In genomic region chr3:146450371-146450841, GRCm38 (mm10) we compare ENCODE assay signal across 8 mouse cellular contexts. TPM values are rescaled to one million over a fixed set of nuclear protein-coding genes. Genes with fewer than 3 reads are reported as not detected.
DNase-seq lines count a peak whose midpoint lies in the region; ATAC-seq and TF ChIP-seq lines count a peak whose summit lies in the region.

No protein-coding gene starts in this region.

- peak overlapping the region; percentile 67 to 98 for H3K4me3 ChIP-seq in MEL (ENCODE audit: control insufficient read depth in 1 of 2, insufficient read depth in 1 of 2, low read depth in 2 of 2, low read length in 2 of 2)
- H3K4me3 ChIP-seq in cerebellum, adult 2 months (replicated peaks; ENCODE audit: insufficient read depth, low read depth, low read length), result peak overlapping the region; percentile 61
- H3K4me3 ChIP-seq in lung, embryonic 16.5 days (ENCODE audit: low read length), result peak overlapping the region; percentile 71

- peaks cover 0 to 8% of the 10 kb centered on the region in 2 experiments; a peak in 2 of 4 replicates for H3K36me3 ChIP-seq in MEL (ENCODE audit: control insufficient read depth in 1 of 2, insufficient read depth in 2 of 2, low read length in 2 of 2)
- no peaks in the 10 kb centered on the region for H3K36me3 ChIP-seq in lung, embryonic 16.5 days (ENCODE audit: control insufficient read depth, insufficient read depth, low read length)

- peaks cover 0 to 11% of the 10 kb centered on the region in 2 experiments; a peak in 3 of 4 replicates for H3K4me1 ChIP-seq in MEL (ENCODE audit: control insufficient read depth in 1 of 2, insufficient read depth in 2 of 2, low read length in 2 of 2)
- no peaks in the 10 kb centered on the region for H3K4me1 ChIP-seq in cerebellum, adult 2 months (ENCODE audit: control insufficient read depth, insufficient read depth, low read length)
- H3K4me1 ChIP-seq in lung, embryonic 16.5 days (replicated peaks; ENCODE audit: control insufficient read depth, insufficient read depth, low read length), result peaks cover 5% of the 10 kb centered on the region; the same call in 1 of the 2 replicates

- TF ChIP-seq CTCF in MEL (IDR thresholded peaks at IDR 0.05 in 2 of 3, conservative IDR thresholded peaks at IDR 0.05 in 1 of 3; ENCODE audit: control insufficient read depth in 1 of 3, insufficient read depth in 1 of 3, low read depth in 2 of 3, low read length in 3 of 3, poor library complexity in 1 of 3, severe bottlenecking in 1 of 3), result no peak
- TF ChIP-seq CTCF in cerebellum, adult 2 months (IDR thresholded peaks at IDR 0.05; ENCODE audit: borderline replicate concordance, insufficient read depth, low read depth, low read length), result no peak

- peak; percentile 95 for DNase-seq in MEL (ENCODE audit: low read depth, low spot score)
- DNase-seq in cerebellum, adult 2 months, result peak; percentile 86 to 87
- peak; percentile 91 for DNase-seq in forelimb bud, embryonic 11.5 days (ENCODE audit: low read depth, low spot score)
- peak; percentile 89 for DNase-seq in layer of hippocampus, adult 9-10 months (ENCODE audit: low spot score)
- peak; percentile 76 for DNase-seq in ovary, postnatal 10 days (ENCODE audit: low spot score)
- DNase-seq in thymus, postnatal 10 days (ENCODE audit: low spot score in 2 of 2), result peak; percentile 86 to 91

- H3K27me3 ChIP-seq in MEL (ENCODE audit: control insufficient read depth in 1 of 2, insufficient read depth in 2 of 2, low read length in 2 of 2), result no peaks in the 10 kb centered on the region
- no peaks in the 10 kb centered on the region for H3K27me3 ChIP-seq in cerebellum, adult 2 months (ENCODE audit: control insufficient read depth, insufficient read depth, low read length)
- no peaks in the 10 kb centered on the region for H3K27me3 ChIP-seq in lung, embryonic 16.5 days (ENCODE audit: control insufficient read depth, insufficient read depth, low read depth, low read length)

- peak; percentile 78 to 94 for TF ChIP-seq POLR2A in MEL (IDR thresholded peaks at IDR 0.05; ENCODE audit: control insufficient read depth in 1 of 2, insufficient read depth in 1 of 2, low read depth in 1 of 2, low read length in 2 of 2, poor library complexity in 1 of 2)
- peak; percentile 68 for TF ChIP-seq POLR2A in cerebellum, adult 2 months (IDR thresholded peaks at IDR 0.05; ENCODE audit: borderline replicate concordance, insufficient read depth, low read length)

- H3K4me2 ChIP-seq in lung, embryonic 16.5 days (ENCODE audit: low read depth, low read length), result peak overlapping the region; percentile 65

- peak overlapping the region; percentile 95 for H3K9ac ChIP-seq in MEL (ENCODE audit: control insufficient read depth, low read depth, low read length, poor library complexity, severe bottlenecking)
- peak overlapping the region; percentile 90 for H3K9ac ChIP-seq in lung, embryonic 16.5 days (ENCODE audit: low read length)

- H3K9me3 ChIP-seq in MEL (replicated peaks; ENCODE audit: insufficient read depth, low read length), result no peaks in the 10 kb centered on the region
- no peaks in the 10 kb centered on the region for H3K9me3 ChIP-seq in lung, embryonic 16.5 days (ENCODE audit: control insufficient read depth, low read length)

- no peaks in the 10 kb centered on the region for H3K79me2 ChIP-seq in MEL (ENCODE audit: control insufficient read depth, insufficient read depth, low read length, poor library complexity)

- peak overlapping the region; percentile 83 for H3K27ac ChIP-seq in MEL (ENCODE audit: control insufficient read depth, low read depth, low read length)
- H3K27ac ChIP-seq in cerebellum, adult 2 months (ENCODE audit: insufficient read depth, low read length), result no peak overlapping the region
- peak overlapping the region; percentile 95 for H3K27ac ChIP-seq in lung, embryonic 16.5 days (ENCODE audit: low read length)

- TF ChIP-seq EP300 in MEL (IDR thresholded peaks at IDR 0.05; ENCODE audit: low read depth in 1 of 2, low read length in 2 of 2), result peak; percentile 6 to 29; a peak in 1 of 4 replicates

- TF ChIP-seq RAD21 in MEL (IDR thresholded peaks at IDR 0.05; ENCODE audit: low read depth, low read length), result no peak

- under 1% methylated on average over 29 of the region's 29 CpGs for WGBS in cerebellum, adult 2 months
- under 1% methylated on average over 29 of the region's 29 CpGs for WGBS in lung, embryonic 16.5 days

- peak; percentile 97 for ATAC-seq in hematopoietic stem cell, adult 5-6 weeks (replicated peaks in 1 of 2; ENCODE audit: insufficient read depth in 1 of 2, low FRiP score in 2 of 2, low TSS enrichment in 1 of 2, low read depth in 1 of 2, poor library complexity in 2 of 2, severe bottlenecking in 2 of 2)
- ATAC-seq in lung, embryonic 16.5 days (ENCODE audit: low read depth), result peak; percentile 100

TF ChIP-seq in MEL, 35 proteins besides CTCF, POLR2A, EP300 and RAD21:
- TF ChIP-seq GABPA (IDR thresholded peaks at IDR 0.05; ENCODE audit: low read depth, low read length), result no peak
- no peak for TF ChIP-seq E2F4 (IDR thresholded peaks at IDR 0.05; ENCODE audit: borderline replicate concordance, low read depth, low read length)
- no peak for TF ChIP-seq MAX (IDR thresholded peaks at IDR 0.05; ENCODE audit: low read length)
- no peak for TF ChIP-seq GATA1 (IDR thresholded peaks at IDR 0.05; ENCODE audit: low read depth, low read length)
- no peak for TF ChIP-seq USF2 (IDR thresholded peaks at IDR 0.05; ENCODE audit: borderline replicate concordance in 1 of 2, insufficient read depth in 1 of 2, low read depth in 1 of 2, low read length in 2 of 2)
- TF ChIP-seq TBP (IDR thresholded peaks at IDR 0.05; ENCODE audit: low read depth, low read length), result peak; percentile 69
- peak; percentile 64; the same call in 1 of the 2 replicates for TF ChIP-seq SIN3A (IDR thresholded peaks at IDR 0.05; ENCODE audit: low read length)
- TF ChIP-seq ZMIZ1 (IDR thresholded peaks at IDR 0.05; ENCODE audit: low read depth, low read length), result no peak
- no peak for TF ChIP-seq TAL1 (IDR thresholded peaks at IDR 0.05; ENCODE audit: low read length)
- TF ChIP-seq POLR2AphosphoS5 (IDR thresholded peaks at IDR 0.05; ENCODE audit: borderline replicate concordance, low read depth, low read length), result peak; percentile 84; the same call in 1 of the 2 replicates
- no peak for TF ChIP-seq SMC3 (IDR thresholded peaks at IDR 0.05; ENCODE audit: low read depth, low read length)
- peak; percentile 86 for TF ChIP-seq NELFE (IDR thresholded peaks at IDR 0.05; ENCODE audit: low read depth, low read length)
- 0 out of 2 replicates have a peak, but pooled peaks have one; percentile 38 for TF ChIP-seq ETS1 (IDR thresholded peaks at IDR 0.05; ENCODE audit: low read depth, low read length)

RNA-seq across cellular contexts. Expression of gene Ctbs, which starts 0.8 kb away (rescaled TPM):
- total RNA-seq in MEL (2012; rRNA removed), result 3.2 and 3.7 TPM in 2 replicates
- polyA plus RNA-seq in MEL (2012; ENCODE audit: insufficient read depth in 1 of 2, insufficient read length in 2 of 2, low read depth in 1 of 2, low replicate concordance in 2 of 2, missing spikeins in 1 of 2), result 1 to 10 TPM in 1 of 2 experiments, not detected in 1; 5.1 TPM
- polyA plus RNA-seq in cerebellum, adult 2 months (2012; rRNA removed), result 2.7 and 3.0 TPM in 2 replicates
- total RNA-seq in hematopoietic stem cell, adult 5-6 weeks (2017), result 10.2 and 12.3 TPM in 2 replicates
- 11.3 and 11.7 TPM in 2 replicates for polyA plus RNA-seq in lung, embryonic 16.5 days (2015; fragmentation: Nextera tagmentation; extraction: Ambion mirVana)

RNA-seq across cellular contexts. Expression of gene Ssx2ip, which starts 46.0 kb away (rescaled TPM):
- 52.1 and 54.8 TPM in 2 replicates for total RNA-seq in MEL (2012; rRNA removed)
- 100 to 1,000 TPM in 1 of 2 experiments, 10 to 100 TPM in 1; 70.0 to 270 TPM for polyA plus RNA-seq in MEL (2012; ENCODE audit: insufficient read depth in 1 of 2, insufficient read length in 2 of 2, low read depth in 1 of 2, low replicate concordance in 2 of 2, missing spikeins in 1 of 2)
- 33.2 and 33.5 TPM in 2 replicates for polyA plus RNA-seq in cerebellum, adult 2 months (2012; rRNA removed)
- 20.1 and 34.4 TPM in 2 replicates for total RNA-seq in hematopoietic stem cell, adult 5-6 weeks (2017)
- polyA plus RNA-seq in lung, embryonic 16.5 days (2015; fragmentation: Nextera tagmentation; extraction: Ambion mirVana), result 31.9 and 33.6 TPM in 2 replicates

RNA-seq across cellular contexts. Expression of gene Spata1, which starts 49.1 kb away (rescaled TPM):
- total RNA-seq in MEL (2012; rRNA removed), result 1.1 and 1.2 TPM in 2 replicates
- 1 to 10 TPM in 1 of 2 experiments, not detected in 1; 1.9 TPM for polyA plus RNA-seq in MEL (2012; ENCODE audit: insufficient read depth in 1 of 2, insufficient read length in 2 of 2, low read depth in 1 of 2, low replicate concordance in 2 of 2, missing spikeins in 1 of 2)
- 2.6 and 2.7 TPM in 2 replicates for polyA plus RNA-seq in cerebellum, adult 2 months (2012; rRNA removed)
- total RNA-seq in hematopoietic stem cell, adult 5-6 weeks (2017), result 13.7 and 25.0 TPM in 2 replicates
- 4.1 and 5.2 TPM in 2 replicates for polyA plus RNA-seq in lung, embryonic 16.5 days (2015; fragmentation: Nextera tagmentation; extraction: Ambion mirVana)

RNA-seq across cellular contexts. Expression of gene Gng5, which starts 49.2 kb away (rescaled TPM):
- 186 and 193 TPM in 2 replicates for total RNA-seq in MEL (2012; rRNA removed)
- polyA plus RNA-seq in MEL (2012; ENCODE audit: insufficient read depth in 1 of 2, insufficient read length in 2 of 2, low read depth in 1 of 2, low replicate concordance in 2 of 2, missing spikeins in 1 of 2), result 1,000 to 10,000 TPM in 1 of 2 experiments, 100 to 1,000 TPM in 1; 266 to 2,226 TPM
- 90.7 and 93.9 TPM in 2 replicates for polyA plus RNA-seq in cerebellum, adult 2 months (2012; rRNA removed)
- 135 and 143 TPM in 2 replicates for total RNA-seq in hematopoietic stem cell, adult 5-6 weeks (2017)
- 995 and 1,031 TPM in 2 replicates for polyA plus RNA-seq in lung, embryonic 16.5 days (2015; fragmentation: Nextera tagmentation; extraction: Ambion mirVana)
